In genomic region chr7:90040581-90041340, GRCm38 (mm10) we compare ENCODE assay signal across 8 mouse cellular contexts. TPM values are rescaled to one million over a fixed set of nuclear protein-coding genes. Genes with fewer than 3 reads are reported as not detected.
DNase-seq lines count a peak whose midpoint lies in the region; ATAC-seq and TF ChIP-seq lines count a peak whose summit lies in the region.

No protein-coding gene starts in this region.

- H3K4me3 ChIP-seq in heart, embryonic 11.5 days (ENCODE audit: low read depth, low read length), result no peak overlapping the region
- H3K4me3 ChIP-seq in liver, adult 2 months (ENCODE audit: insufficient read depth, low read depth, low read length), result no peak overlapping the region

- no peak for TF ChIP-seq POLR2A in liver, adult 2 months (IDR thresholded peaks at IDR 0.05; ENCODE audit: extremely low read depth, insufficient read depth, low read length)

- H3K79me2 ChIP-seq in liver, adult 2 months (ENCODE audit: control insufficient read depth, insufficient read depth, low read length), result no peaks in the 10 kb centered on the region

- TF ChIP-seq CTCF in liver, adult 2 months (IDR thresholded peaks at IDR 0.05; ENCODE audit: low read depth, low read length), result no peak

- no peaks in the 10 kb centered on the region for H3K9me3 ChIP-seq in heart, embryonic 11.5 days (replicated peaks; ENCODE audit: control insufficient read depth, low read length)

- H3K9ac ChIP-seq in heart, embryonic 11.5 days (ENCODE audit: low read depth, low read length), result peak overlapping the region; percentile 16; the same call in 1 of the 2 replicates
- H3K9ac ChIP-seq in liver, adult 2 months (ENCODE audit: low read depth, low read length), result no peak overlapping the region

- H3K36me3 ChIP-seq in heart, embryonic 11.5 days (ENCODE audit: control insufficient read depth, insufficient read depth, low read length), result no peaks in the 10 kb centered on the region
- H3K36me3 ChIP-seq in liver, adult 2 months (ENCODE audit: control insufficient read depth, insufficient read depth, low read length), result no peaks in the 10 kb centered on the region

- peaks cover 6% of the 10 kb centered on the region for H3K4me1 ChIP-seq in heart, embryonic 11.5 days (ENCODE audit: control insufficient read depth, insufficient read depth, low read length)
- H3K4me1 ChIP-seq in liver, adult 2 months (ENCODE audit: control insufficient read depth, insufficient read depth, low read length), result peaks cover 24% of the 10 kb centered on the region

- H3K4me2 ChIP-seq in heart, embryonic 11.5 days, result no peak overlapping the region

- DNase-seq in urinary bladder, postnatal 25 days (ENCODE audit: low spot score), result peak; percentile 51
- DNase-seq in urinary bladder, postnatal 10 days (ENCODE audit: low spot score), result no peak
- DNase-seq in liver, adult 2 months (ENCODE audit: extremely low read depth, low read depth, low spot score), result peak; percentile 96
- no peak for DNase-seq in right cerebral cortex, adult 2 months (ENCODE audit: low spot score in 2 of 2)
- DNase-seq in T-cell, adult 2 months (ENCODE audit: low spot score), result no peak
- no peak for DNase-seq in right cerebral cortex, postnatal 36 days (ENCODE audit: low spot score in 2 of 2)
- no peak for DNase-seq in embryo, embryonic 10 days (ENCODE audit: low spot score)

- 54% methylated on average over 11 of the region's 11 CpGs for WGBS in heart, embryonic 11.5 days (ENCODE audit: insufficient replicate concordance)
- 33% methylated on average over 11 of the region's 11 CpGs for WGBS in liver, adult 2 months

- no peak for ATAC-seq in heart, embryonic 11.5 days (replicated peaks; ENCODE audit: insufficient number of reproducible peaks, low FRiP score, low TSS enrichment)

- H3K27me3 ChIP-seq in heart, embryonic 11.5 days (ENCODE audit: control insufficient read depth, insufficient read depth, low read length), result no peaks in the 10 kb centered on the region
- no peaks in the 10 kb centered on the region for H3K27me3 ChIP-seq in liver, adult 2 months (ENCODE audit: control insufficient read depth, insufficient read depth, low read length)

- H3K27ac ChIP-seq in heart, embryonic 11.5 days (ENCODE audit: low read depth, low read length), result no peak overlapping the region
- peak overlapping the region; percentile 94 for H3K27ac ChIP-seq in liver, adult 2 months (replicated peaks; ENCODE audit: insufficient read depth, low read depth, low read length)

RNA-seq across cellular contexts. Expression of gene Eed, which starts 60.0 kb away (rescaled TPM):
- polyA plus RNA-seq in heart, embryonic 11.5 days (2014; fragmentation: Nextera tagmentation; extraction: Ambion mirVana), result 49.7 and 52.7 TPM in 2 replicates
- total RNA-seq in liver, adult 2 months (2014; rRNA removed), result 30.7 and 43.5 TPM in 2 replicates
- polyA plus RNA-seq in liver, adult 2 months (2012; rRNA removed), result 10.7 and 16.1 TPM in 2 replicates

Comparison
In these comparisons a context has a peak if more than half of its experiments do, and no peak if none do; other contexts are left out.
1. DNase-seq: peak in urinary bladder, postnatal 25 days (single experiment) and liver, adult 2 months (single experiment); none in urinary bladder, postnatal 10 days (single experiment), right cerebral cortex, adult 2 months (0 of 2), T-cell, adult 2 months (single experiment), right cerebral cortex, postnatal 36 days (0 of 2) and embryo, embryonic 10 days (single experiment).